Mouse (Mus musculus): Measurements from ENCODE around the gene Ak1. TPM values are rescaled to one million over a fixed set of nuclear protein-coding genes. Genes with fewer than 3 reads are reported as not detected.

Ak1 gene
- total RNA-seq, 2 experiments from 2014 or later = 140 to 153 TPM

GRCm38 (mm10) chr2:32602600-32603054 is 18.9 kb upstream of the Ak1 start:
- H3K4me3 ChIP-seq = peak overlapping the region; percentile 15; the same call in 1 of the 2 replicates
- H3K27ac ChIP-seq = 0 out of 2 replicates have a peak overlapping the region, but pooled peaks have one; percentile 4
- TF ChIP-seq CTCF (IDR thresholded peaks at IDR 0.05) = peak; percentile 99
- intact Hi-C loops (cut with DNase I) = loop anchor here (1.0 kb wide), 2 partner anchors 15 to 19 kb away; partner anchors contain the start of gene St6galnac4
- DNase-seq (ENCODE audit: extremely low spot score in 1 of 2, low spot score in 2 of 2) = peak; percentile 84 to 87

- DNase-seq (ENCODE audit: extremely low spot score in 1 of 2, low spot score in 2 of 2) = no peak
- intact Hi-C loops (cut with DNase I) = no loop called here
- TF ChIP-seq CTCF (IDR thresholded peaks at IDR 0.05) = no peak
- Histone ChIP-seq H3K27ac (no peak overlapping the region), H3K4me3 (no peak overlapping the region)
Observed at GRCm38 (mm10) chr2:32604631-32605030, 16.9 kb upstream of the Ak1 start.

- Histone ChIP-seq H3K27ac (peak overlapping the region; percentile 97), H3K4me3 (peak overlapping the region; percentile 74)
- DNase-seq (ENCODE audit: extremely low spot score in 1 of 2, low spot score in 2 of 2) = peak; percentile 85 to 86
- intact Hi-C loops (cut with DNase I) = no loop called here
- TF ChIP-seq CTCF (IDR thresholded peaks at IDR 0.05) = peak; percentile 64
Observed at GRCm38 (mm10) chr2:32606161-32607142, 15.1 kb upstream of the Ak1 start.

GRCm38 (mm10) chr2:32607262-32607947 is 14.2 kb upstream of the Ak1 start:
- peak overlapping the region; percentile 97 for H3K27ac ChIP-seq
- no peak for TF ChIP-seq CTCF (IDR thresholded peaks at IDR 0.05)
- peak in 1 of 2 experiments; percentile 37 for DNase-seq (ENCODE audit: extremely low spot score in 1 of 2, low spot score in 2 of 2)
- H3K4me3 ChIP-seq = peak overlapping the region; percentile 74
- intact Hi-C loops (cut with DNase I) = no loop called here

GRCm38 (mm10) chr2:32608141-32608777 is 13.3 kb upstream of the Ak1 start:
- TF ChIP-seq CTCF (IDR thresholded peaks at IDR 0.05) = peak; percentile 3
- H3K27ac ChIP-seq = peak overlapping the region; percentile 97
- intact Hi-C loops (cut with DNase I) = no loop called here

GRCm38 (mm10) chr2:32608778-32609435 is 12.7 kb upstream of the Ak1 start:
- TF ChIP-seq CTCF (IDR thresholded peaks at IDR 0.05) = no peak
- intact Hi-C loops (cut with DNase I) = no loop called here
- Histone ChIP-seq H3K27ac (peak overlapping the region; percentile 97), H3K4me3 (peak overlapping the region; percentile 74)
- DNase-seq (ENCODE audit: extremely low spot score in 1 of 2, low spot score in 2 of 2) = no peak

More at GRCm38 (mm10) chr2:32608141-32608777, 13.3 kb upstream of the Ak1 start:
- DNase-seq (ENCODE audit: extremely low spot score in 1 of 2, low spot score in 2 of 2) = peak in 1 of 2 experiments; percentile 41
- H3K4me3 ChIP-seq = peak overlapping the region; percentile 74

GRCm38 (mm10) chr2:32610610-32611229 is 10.8 kb upstream of the Ak1 start:
- peak; percentile 67 for TF ChIP-seq CTCF (IDR thresholded peaks at IDR 0.05)
- Histone ChIP-seq H3K4me3 (peak overlapping the region; percentile 26), H3K27ac (no peak overlapping the region)
- intact Hi-C loops (cut with DNase I) = loop anchor here (5.0 kb wide), 1 partner anchor 33 kb away; the partner anchor contains the start of gene 9430097D07Rik
- DNase-seq (ENCODE audit: extremely low spot score in 1 of 2, low spot score in 2 of 2) = peak in 1 of 2 experiments; percentile 38

GRCm38 (mm10) chr2:32612274-32612673 is 9.3 kb upstream of the Ak1 start:
- H3K27ac ChIP-seq = no peak overlapping the region
- H3K4me3 ChIP-seq = no peak overlapping the region
- intact Hi-C loops (cut with DNase I) = loop anchor here (5.0 kb wide), 1 partner anchor 35 kb away; the partner anchor contains the start of gene 9430097D07Rik
- no peak for DNase-seq (ENCODE audit: extremely low spot score in 1 of 2, low spot score in 2 of 2)
- no peak for TF ChIP-seq CTCF (IDR thresholded peaks at IDR 0.05)

- H3K27ac ChIP-seq = no peak overlapping the region
- no peak for TF ChIP-seq CTCF (IDR thresholded peaks at IDR 0.05)
- intact Hi-C loops (cut with DNase I) = no loop called here
- H3K4me3 ChIP-seq = no peak overlapping the region
- DNase-seq (ENCODE audit: extremely low spot score in 1 of 2, low spot score in 2 of 2) = no peak
Observed at GRCm38 (mm10) chr2:32617109-32617508, 4.4 kb upstream of the Ak1 start.

- TF ChIP-seq CTCF (IDR thresholded peaks at IDR 0.05) = peak; percentile 39
- intact Hi-C loops (cut with DNase I) = no loop called here
Observed at GRCm38 (mm10) chr2:32617601-32618000, 4.0 kb upstream of the Ak1 start.

More at GRCm38 (mm10) chr2:32617601-32618000, 4.0 kb upstream of the Ak1 start:
- H3K27ac ChIP-seq = no peak overlapping the region
- no peak for DNase-seq (ENCODE audit: extremely low spot score in 1 of 2, low spot score in 2 of 2)
- no peak overlapping the region for H3K4me3 ChIP-seq

Data from left cerebral cortex, adult 2 months (tissue).